Mouse (Mus musculus) bone marrow macrophage, adult 2 months (primary cell): ENCODE results near the gene Slc30a1.

Source experiments
- CTCF ChIP-seq: IDR thresholded peaks from 2 replicates; pipeline ENCODE4 v1.5.1; 2012; ENCODE audit warnings: low read depth, mild to moderate bottlenecking, low read length, moderate library complexity
- POLR2A ChIP-seq: IDR thresholded peaks from 2 replicates; pipeline ENCODE4 v1.6.1; 2012; ENCODE audit warnings: mild to moderate bottlenecking, low read depth, low read length, borderline replicate concordance

DNA sequence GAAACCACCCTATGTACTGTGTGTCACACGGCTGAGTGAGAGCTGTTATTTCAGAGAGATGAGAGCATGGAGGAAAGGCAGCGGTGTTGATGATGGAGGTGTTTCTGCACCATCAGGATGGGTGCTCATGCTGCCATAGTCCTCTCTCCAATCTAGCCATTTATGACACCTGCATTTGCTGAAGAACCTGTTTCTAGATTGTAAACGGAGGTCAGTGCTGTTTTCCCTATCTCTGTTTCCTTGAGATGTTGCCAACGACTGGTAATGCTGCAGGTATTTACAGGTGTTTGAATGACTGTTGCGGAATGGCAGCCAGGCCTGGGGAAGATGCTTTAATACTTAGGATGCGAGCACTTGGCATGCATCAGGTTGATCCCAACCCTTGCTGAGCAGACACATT lies 8.1 kb downstream of the Slc30a1 start:
- no peak for TF ChIP-seq POLR2A
- no peak for TF ChIP-seq CTCF
